Mouse (Mus musculus) mouse embryonic stem cell (cell line): Measurements from ENCODE around the gene Knop1.

Experiments
- in situ Hi-C, 2 experiments: fragments of 300-500 bp; cut with MboI; formaldehyde crosslinking; loops; 1 replicate in 1 of 2; 3 replicates in 1 of 2; pipeline ENCODE4 v1.14.3; 2019 to 2020; ENCODE audit warnings: low sequenced_read_pairs in 2 of 2, low pct_unique_long_range_greater_than_20kb in 1 of 2, mixed read lengths in 1 of 2; ENCODE audit not compliant: unreplicated experiment in 1 of 2

Knop1 gene

GRCm38 (mm10) chr7:118855877-118856304 is at the start of gene Knop1:
Gene Knop1 (minus strand): TSS chr7:118856254.
- in situ Hi-C loops, result loop anchor here (10.0 kb wide), 1 partner anchor 139 kb away; the partner anchor contains the start of gene Gprc5b (in 2 of the 2)

GRCm38 (mm10) chr7:118904530-118904929 is 48.5 kb upstream of the Knop1 start:
- in situ Hi-C loops, result no loop called here

DNA sequence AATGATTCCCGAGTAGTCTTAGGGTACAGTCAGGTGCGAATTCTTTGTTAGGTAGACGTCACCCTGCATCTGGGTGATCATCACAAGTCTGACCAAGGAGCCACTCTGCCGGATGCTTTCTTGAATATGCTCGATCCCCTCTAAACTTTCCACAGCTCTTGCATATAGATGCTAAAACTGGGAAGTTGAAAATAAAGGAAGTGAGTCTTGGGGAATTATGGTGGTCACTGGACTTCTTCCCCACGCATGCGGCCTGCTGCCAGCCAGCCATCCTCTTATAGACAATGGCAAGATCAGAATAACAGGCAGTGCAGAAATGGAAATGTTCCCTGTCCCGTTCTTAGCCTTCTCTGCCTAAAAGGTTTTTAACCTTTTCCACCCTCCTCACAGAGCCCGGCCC is 47.8 kb upstream of the Knop1 start:
- in situ Hi-C loops, result no loop called here

DNA sequence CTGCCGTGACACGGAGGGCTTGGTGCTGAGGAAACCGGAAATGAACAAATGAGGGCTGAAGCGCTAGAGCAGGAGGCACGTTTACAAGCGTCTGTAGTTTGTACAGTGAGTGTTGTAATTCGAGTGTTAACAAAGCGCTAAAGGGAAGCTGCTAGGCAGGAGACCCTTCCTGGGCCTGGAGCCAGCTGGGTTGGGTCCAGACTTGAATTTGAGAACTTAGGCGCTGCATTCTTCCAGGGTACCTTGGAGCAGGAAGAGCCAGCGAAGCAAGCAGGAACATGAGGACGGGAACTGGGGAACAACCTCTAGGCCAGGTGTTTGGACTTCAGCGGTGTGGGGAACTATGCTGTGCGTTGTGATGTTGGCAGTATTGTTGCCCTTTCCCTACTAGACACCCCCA is 46.9 kb upstream of the Knop1 start:
- in situ Hi-C loops, result no loop called here

- in situ Hi-C loops, result no loop called here
Measured at GRCm38 (mm10) chr7:118900090-118900489, 44.0 kb upstream of the Knop1 start.

GRCm38 (mm10) chr7:118898063-118898462 is 42.0 kb upstream of the Knop1 start:
- in situ Hi-C loops, result no loop called here

- in situ Hi-C loops, result no loop called here
Measured at GRCm38 (mm10) chr7:118895469-118896450, 39.7 kb upstream of the Knop1 start.

DNA sequence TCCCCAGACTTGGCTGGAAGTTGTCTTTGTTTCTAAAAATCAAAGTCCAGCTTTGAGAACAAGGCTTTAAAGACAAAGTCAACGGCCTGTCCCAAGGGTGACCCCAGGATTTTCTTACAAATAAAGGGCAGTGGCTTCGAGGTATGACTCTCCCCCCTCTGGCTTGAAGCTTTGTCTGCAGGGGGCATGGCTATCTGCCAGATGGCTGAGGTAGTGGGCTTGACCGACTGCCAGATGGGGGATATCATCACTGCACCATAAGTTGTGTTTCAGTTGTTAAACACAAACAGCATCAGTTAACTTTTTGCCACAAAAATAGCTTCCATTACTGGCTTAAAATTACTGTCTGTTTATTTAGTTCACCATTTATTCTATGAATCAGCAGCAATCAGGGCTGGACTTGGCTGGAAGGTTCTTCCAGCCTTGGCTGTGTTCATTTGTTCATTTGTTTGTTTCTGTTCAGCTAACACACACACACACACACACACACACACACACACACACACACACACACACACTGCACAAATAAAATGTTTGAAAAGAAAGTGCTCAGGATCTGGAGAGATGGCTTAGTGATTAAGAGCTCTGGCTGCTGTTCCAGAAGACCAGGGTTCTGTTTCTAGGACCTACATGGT is 33.1 kb upstream of the Knop1 start:
- in situ Hi-C loops, result loop anchor here in 1 of 2 experiments (10.0 kb wide), 1 partner anchor 106 kb away; the partner anchor contains the start of gene Gprc5b

DNA sequence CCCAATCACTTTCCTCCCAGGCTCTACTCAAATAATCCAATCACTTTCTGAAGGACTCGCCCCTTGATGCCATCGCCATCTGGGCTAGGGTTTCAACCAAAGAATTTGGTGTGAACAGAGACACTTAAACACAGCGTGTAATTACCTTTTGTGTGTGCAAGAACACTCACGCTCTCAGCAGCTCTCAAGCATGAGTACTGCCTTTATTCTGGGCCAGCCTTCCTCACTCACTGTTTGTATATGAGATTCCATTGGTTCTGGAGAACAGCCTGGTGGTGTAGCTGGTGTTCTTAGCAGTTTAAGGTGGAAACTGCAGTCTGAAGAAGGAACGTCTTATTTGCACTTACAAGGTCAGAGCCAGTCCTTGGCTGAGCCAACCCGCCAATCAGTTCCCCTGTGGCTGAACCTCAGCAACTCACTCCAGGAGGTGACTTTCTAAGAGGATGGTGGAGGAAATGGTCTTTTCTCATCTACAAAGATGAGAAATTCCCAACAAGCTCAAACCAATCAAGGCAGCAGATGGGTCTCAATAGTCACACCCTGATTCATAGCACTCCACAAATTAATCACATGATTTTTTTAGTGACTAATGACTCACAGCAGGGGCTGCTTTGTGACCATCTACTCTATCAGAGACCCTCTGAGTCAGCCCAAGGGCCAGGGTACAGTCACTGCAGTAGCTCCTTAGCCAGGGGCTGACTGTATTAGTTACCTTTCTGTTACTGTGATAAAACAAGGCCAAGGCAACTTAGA is 31.4 kb upstream of the Knop1 start:
- in situ Hi-C loops, result loop anchor here in 1 of 2 experiments (10.0 kb wide), 1 partner anchor 107 kb away; the partner anchor contains the start of gene Gprc5b

GRCm38 (mm10) chr7:118884969-118885368 is 28.9 kb upstream of the Knop1 start:
- in situ Hi-C loops, result loop anchor here in 1 of 2 experiments (10.0 kb wide), 1 partner anchor 110 kb away; the partner anchor contains the start of gene Gprc5b

GRCm38 (mm10) chr7:118883957-118884356 is 27.9 kb upstream of the Knop1 start:
- in situ Hi-C loops, result loop anchor here in 1 of 2 experiments (10.0 kb wide), 1 partner anchor 111 kb away; the partner anchor contains the start of gene Gprc5b

- in situ Hi-C loops, result loop anchor here in 1 of 2 experiments (10.0 kb wide), 1 partner anchor 115 kb away; the partner anchor contains the start of gene Gprc5b
Measured at GRCm38 (mm10) chr7:118879466-118880029, 23.5 kb upstream of the Knop1 start.

DNA sequence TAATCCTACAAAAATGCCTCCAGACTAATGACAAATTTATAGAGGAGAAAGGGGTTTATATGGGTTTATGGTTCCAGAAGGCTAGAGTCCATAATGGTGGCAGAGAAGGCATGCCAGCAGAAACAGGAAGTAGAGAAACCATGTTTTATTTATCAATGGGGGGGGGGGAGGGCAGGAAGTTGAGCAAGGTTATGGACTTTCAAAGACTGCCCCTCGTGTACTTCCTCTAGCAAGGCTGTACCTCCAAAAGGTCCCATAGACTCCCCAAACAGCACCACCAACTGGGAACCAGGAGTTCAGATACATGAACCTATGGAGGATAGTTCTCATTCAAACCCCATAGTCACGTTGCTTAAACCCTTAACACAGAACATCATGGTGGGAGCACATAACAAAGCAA is 9.3 kb upstream of the Knop1 start:
- in situ Hi-C loops, result no loop called here

DNA sequence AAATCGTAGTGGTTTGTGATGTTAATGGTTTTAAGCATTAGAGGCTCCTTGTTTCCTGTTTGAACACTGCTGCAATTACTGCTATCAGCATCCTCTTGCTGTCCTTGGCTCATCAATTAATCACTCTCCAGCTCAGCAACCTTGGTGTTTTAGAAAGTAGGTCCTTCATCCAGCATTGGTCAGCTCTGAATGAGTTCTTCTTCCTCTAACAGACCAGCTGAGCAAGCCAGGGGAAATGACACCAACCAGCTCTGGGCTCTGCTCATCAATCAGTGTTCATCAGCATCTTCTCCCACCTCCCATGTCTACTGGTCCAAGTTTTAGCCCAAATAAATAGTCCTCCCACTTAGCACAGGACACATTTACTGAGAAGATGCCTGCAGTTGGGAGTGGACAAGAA is 2.6 kb upstream of the Knop1 start:
- in situ Hi-C loops, result loop anchor here (10.0 kb wide), 1 partner anchor 136 kb away; the partner anchor contains the start of gene Gprc5b (in 2 of the 2)

GRCm38 (mm10) chr7:118855171-118855876 is 730 bp downstream of the Knop1 start, which contains the start of gene Iqck:
Gene Iqck (plus strand): TSS chr7:118855752.
- in situ Hi-C loops, result loop anchor here (10.0 kb wide), 1 partner anchor 139 kb away; the partner anchor contains the start of gene Gprc5b (in 2 of the 2)

DNA sequence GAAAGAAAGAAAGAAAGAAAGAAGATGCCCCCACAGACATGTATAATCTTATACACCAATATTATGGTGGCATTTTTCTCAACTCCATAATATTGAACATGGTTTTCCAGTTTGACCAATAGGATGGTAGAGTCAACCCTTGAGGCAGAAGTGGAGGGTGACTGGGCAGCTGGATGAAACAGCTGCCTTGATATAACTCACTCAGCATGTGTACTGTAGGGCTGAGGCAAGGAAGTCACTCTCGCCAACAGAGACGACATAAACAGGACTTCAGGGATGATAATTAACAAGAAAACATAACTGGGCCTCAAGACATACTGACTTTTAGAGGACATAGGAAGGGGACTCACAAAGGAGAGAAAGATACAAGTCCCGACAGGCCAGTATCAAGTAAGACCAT is 1.4 kb downstream of the Knop1 start:
- in situ Hi-C loops, result loop anchor here (10.0 kb wide), 1 partner anchor 140 kb away; the partner anchor contains the start of gene Gprc5b (in 2 of the 2)

GRCm38 (mm10) chr7:118852611-118853010 is 3.4 kb downstream of the Knop1 start:
- in situ Hi-C loops, result loop anchor here (10.0 kb wide), 1 partner anchor 142 kb away; the partner anchor contains the start of gene Gprc5b (in 2 of the 2)
